Mouse (Mus musculus) cerebellum, adult 9-11 months (tissue): ENCODE data around the gene Spata5.
"Not testable (repeated sequence)": the region's sequence is repeated elsewhere in the genome, so short reads cannot be mapped to it uniquely, and the experiment has no call there.

Experiments used
- DNase-seq: peaks from one replicate; pipeline ENCODE4 v3.0.0; 2022

Gene Spata5

DNA sequence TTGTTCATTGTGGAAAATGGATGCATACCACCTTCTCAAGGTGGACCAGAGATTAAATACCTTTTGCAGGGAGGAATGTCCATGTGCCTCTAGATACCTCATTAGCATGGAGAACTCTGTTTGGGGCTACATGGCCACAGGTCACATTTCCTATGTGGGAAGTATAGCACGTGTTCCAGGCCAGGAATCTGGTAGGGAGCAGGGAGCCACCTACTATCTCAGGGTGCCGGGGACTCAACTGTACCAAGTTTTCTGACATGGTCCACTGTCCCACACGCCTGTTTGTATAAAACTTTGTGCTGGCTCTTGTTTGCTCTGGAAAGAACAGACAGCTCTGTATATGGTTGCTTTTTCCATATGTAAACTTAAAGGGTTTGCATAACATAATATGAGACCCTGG lies 158.0 kb downstream of the Spata5 start:
- DNase-seq, result no peak

DNA sequence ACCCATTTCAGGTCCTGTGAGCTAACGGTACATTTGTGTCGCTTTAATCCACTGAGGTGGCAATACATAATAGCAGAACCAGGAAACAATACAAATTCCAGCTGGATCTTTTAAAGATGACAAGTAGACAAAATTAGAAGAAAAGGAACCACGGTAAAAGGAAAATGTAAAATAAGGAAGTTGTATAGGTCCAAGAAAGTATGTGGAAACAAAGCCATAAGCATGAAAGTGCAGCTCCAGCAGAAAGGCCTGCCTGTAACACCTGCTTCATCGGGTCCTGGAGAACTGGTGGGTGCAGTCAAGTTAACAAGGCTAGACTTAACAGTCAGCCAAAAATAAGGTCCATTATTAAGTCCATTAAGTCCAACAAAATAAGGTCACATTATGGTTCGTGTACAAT lies 164.9 kb downstream of the Spata5 start:
- no peak for DNase-seq

DNA sequence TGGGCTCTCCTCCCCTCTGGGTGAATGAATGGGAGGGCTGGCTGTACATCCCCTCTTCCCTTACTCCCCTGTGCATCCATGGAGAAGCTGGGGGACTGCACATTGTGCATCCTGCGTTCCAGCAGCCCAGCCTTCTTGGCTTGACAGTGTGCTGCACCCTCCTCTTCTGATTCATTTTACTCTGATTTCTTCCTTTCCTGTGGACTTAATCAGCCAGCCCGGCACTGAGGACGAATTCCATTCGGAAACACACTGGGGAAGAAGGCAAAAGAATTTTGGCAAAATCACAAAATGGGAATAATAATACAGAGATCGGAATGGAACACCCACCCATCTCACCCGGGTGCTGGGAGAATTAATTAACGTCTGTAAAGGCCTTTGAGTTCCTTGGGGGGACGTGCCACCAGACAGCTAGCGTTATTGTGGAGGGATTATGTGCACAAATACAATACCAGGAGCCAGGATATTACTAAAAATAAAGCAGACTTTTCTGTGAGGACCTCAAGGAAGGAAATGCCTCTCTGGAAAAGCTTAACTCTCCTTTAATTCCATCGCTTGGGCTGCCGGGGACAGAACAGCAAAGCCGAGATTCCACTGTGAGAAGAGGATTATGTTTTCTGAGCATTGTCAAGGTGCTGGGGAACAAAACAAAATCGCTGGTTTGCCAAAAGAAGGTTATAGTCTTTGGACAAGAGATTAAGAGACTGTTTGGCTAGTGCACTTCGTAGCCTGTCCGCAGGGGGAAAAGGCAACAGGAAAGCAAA lies 166.5 kb downstream of the Spata5 start:
- DNase-seq, result no peak

DNA sequence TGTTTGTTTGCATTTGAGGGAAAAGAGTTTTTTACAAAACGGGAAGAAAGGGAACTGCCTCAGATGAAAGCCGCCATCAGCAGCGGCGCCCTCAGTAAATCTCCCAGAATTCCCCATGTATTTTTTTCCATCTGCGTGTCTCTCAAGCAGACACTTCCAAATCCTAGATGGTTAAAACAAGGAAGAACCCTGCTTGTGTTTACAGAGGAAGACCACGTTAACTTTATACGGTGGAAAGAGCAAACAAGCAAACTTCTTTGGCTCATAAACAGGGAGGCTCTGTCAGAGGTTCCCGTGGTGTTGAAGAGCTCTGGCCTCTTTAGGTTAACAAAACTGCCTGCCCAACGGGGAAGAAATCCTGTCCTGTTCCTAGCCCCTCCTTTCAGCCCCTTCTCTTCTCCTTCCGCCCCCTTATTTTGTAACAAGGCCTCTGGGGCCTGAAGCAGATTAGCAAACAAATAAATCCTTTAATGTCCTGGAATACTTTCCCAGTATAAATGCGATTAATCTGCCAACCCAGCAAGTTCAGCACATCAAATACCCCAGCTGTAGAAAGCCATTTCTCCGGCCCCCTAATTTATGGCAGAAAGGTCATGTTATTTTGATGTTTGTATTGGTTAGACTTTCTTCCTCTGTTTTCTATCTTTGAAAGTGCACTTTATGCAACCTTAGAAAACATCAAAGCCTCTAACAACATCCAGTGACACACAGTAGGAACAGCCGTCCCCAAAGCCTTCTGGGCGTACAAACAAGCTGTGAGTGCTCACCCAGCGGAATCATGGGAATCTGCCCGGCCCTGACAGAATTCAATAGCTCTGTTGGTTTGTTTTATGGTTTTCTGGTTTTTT lies 167.3 kb downstream of the Spata5 start:
- no peak for DNase-seq

DNA sequence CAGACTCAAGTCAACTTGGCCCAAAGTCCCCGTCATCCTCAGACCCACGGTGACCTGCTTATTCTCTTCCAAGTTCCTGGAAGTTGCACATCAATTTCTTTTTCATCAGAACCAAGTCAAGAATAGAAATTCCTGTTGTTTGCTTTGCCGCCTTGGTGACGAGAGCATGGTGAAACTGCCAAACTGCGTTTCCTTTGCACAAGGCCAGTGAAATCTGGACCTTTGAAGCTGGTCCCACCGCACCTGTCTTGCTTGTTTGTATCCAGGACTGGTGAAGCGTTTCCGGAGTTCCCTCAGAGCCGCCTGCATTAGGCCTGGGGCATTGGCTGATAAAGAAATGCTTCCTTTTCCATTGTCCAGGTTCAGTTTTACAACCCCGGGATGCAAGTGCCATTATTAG lies 176.0 kb downstream of the Spata5 start:
- DNase-seq, result no peak

DNA sequence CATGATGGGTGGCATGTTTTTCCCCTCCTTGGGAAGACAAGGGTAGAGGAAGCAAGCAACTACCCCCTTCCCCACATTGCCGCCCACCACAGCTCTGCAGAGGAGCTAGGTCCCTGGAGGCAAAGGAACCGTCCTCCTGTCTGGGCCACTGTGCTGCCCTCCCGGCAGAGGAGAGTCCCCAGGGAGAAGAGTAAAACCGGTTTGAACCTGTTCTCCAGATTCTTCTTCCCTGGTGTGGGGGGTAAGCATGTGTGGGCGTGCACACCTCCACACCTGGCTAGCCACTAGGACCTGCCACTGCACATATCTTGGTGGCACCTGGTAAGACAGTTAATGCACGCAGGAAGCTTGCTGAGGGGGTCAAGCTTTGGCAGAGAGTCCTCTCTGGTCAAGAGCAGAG lies 176.8 kb downstream of the Spata5 start:
- DNase-seq, result no peak

DNA sequence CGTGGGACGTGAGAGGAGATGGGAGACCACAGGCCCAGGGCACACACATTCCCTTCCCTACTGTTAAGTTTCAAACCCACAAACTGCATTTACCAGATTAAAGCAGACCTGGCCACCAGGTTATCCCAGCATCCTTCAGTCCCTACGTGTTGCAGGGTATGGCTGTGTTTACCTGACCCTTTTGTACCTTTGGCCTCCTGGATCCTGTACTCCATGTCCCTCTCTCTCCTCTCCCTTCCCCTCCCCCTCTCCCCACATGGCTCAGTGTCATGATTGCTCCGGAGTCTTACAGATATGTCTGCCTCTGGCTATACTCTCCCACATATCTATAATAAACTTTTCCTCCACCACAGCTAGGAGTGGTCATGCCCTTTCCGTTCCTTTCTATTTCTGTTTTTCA lies 177.5 kb downstream of the Spata5 start:
- no peak for DNase-seq

DNA sequence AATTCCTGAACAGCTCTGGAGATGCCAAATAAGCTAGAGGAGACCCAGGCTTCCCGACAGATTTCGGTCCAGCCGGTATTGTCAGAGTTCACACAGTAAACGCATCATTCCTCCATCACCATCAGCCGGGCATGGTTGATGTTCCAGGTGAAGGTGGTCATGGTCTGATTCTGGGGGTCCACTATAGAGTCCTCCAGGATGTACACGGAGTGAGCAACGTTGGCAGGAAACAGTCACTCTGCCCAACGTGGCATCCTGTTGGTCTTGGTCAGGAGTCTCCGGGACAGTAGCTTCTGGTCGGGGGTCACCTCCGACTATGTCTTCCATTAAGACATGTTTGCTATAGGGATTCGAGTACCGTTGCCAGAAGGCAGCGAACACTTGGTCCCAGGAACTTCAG lies 179.9 kb downstream of the Spata5 start:
- DNase-seq, result not testable (repeated sequence)

DNA sequence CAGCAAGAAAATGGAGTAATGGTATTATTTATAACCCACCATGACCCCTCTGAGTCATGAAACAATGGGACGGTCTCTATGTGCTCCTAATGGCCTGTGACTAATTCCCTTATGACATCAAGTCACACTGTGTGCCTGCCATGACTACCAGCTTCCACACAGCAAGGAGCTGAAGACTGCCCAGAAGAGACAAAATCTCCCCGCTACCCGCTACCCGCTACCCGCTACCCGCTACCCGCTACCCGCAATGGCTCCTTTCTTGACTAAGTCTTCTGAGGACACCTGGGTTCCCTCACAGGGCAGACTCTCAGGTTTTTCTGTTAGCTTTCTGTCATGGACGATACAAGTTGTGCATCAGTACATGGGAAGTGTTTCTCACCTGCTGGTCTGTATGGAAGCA lies 182.7 kb downstream of the Spata5 start:
- DNase-seq, result no peak

DNA sequence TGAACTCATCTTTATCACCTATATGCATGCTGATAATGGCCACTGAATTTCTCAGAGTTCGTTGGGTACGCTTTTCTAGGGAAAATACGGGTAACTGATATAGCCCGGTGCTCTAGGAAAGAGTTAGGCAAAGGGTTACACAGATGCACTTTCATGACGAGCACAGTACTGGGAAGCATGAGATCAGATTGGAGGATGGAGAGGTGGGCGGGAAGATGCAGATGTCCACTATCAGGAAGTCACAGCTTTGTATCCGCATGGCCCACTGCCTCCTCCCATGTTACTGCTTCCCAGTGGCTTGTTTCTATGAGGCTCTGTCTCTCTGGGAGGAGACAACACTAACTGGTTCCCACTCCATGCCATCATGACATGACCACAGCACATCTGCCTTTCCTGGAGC lies 183.2 kb downstream of the Spata5 start:
- DNase-seq, result no peak

DNA sequence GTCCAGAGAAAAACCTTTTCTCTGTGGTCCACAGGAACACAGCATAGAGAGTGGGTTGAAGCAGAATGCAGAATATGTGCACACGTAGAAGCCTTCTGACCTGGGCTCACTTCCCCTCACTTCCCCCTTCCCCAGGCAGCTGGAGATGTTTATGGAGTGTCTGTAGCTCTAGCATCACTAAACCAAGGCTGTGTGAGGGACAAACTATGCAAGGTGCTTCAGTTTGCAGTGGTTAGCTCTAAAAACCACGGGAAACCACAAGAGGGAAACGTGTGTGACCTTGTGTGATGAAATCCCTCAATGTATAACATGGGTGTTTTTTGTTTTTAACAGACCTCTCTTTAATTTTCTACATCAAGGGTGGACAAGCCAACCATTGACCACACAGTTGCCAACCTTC lies 183.8 kb downstream of the Spata5 start:
- DNase-seq, result no peak

DNA sequence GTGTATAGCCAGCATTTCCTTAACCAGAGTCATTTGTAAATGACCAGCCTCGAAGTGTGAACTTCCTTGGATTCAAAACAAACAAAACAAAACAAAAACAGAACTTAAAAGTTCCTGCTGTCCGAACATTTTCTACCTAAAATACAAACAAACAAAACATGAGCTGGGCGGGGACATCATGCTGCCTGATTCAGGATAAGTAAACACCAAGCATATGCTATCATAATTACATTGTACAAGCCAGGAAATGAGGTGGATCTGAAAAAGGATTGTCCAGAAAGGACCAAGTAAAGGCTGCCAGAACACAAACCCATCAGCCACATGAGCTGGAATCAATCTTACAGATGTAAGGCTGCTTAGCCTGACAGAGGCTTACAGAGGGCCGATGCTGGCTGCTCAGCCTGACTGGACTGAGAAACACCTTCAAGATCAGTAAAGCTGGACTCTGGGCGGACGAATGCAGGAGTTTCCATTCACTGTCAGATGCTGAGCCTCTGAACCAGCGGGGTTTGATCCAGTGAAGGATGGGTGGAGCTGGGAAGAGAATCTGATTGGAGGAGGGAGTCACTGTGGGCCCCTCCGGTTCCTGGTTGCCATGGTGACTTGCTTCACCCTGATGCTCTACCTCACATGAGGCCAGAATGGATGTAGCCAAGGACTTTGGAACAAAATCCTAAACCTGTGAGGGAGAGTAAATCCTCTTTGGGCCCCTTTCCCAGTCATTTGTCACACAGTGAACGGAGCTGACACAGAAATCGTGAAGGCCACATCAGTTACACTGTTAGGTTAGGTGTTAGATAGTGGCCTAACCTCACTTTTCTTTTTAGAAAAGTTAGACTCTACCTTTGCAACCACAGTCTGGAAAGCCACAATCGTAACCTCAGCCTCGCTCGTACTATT lies 185.5 kb downstream of the Spata5 start:
- DNase-seq, result peak; percentile 64

DNA sequence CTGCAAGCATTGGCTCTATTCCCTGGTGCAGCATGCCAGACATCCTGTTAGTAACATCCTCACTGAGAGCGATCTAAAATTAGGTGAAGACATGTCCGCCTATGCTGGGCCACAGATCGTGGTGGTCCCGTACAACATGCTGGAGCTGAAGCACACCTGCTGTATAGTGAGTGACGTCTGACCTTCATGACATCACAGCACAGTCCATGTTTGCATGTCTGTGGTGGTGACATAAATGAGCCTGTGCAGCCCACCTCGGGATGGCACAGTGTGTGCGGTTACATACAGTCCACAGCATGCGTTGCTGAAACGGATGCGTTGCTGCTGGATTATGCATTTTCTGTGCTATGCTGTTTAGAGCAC lies 186.2 kb downstream of the Spata5 start:
- peak; percentile 37 for DNase-seq

DNA sequence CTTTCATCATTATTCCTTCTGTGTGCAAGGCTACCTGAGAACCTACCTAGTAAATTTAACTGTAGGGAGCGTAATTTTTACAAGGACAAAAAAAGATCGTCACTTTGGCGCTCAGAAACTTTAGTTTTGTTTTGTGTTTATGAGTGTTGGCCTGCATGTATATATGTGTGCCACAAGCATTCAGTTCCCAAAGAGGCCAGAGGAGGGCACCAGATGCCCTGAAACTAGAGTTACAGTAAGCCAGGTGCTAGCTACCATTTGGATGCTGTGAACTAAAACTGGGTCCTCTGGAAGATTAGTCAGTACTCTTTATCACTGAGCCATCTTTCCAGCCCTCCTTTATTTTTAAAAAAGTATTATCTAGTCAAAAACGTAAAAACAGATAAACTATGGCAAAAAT lies 189.2 kb downstream of the Spata5 start:
- no peak for DNase-seq

DNA sequence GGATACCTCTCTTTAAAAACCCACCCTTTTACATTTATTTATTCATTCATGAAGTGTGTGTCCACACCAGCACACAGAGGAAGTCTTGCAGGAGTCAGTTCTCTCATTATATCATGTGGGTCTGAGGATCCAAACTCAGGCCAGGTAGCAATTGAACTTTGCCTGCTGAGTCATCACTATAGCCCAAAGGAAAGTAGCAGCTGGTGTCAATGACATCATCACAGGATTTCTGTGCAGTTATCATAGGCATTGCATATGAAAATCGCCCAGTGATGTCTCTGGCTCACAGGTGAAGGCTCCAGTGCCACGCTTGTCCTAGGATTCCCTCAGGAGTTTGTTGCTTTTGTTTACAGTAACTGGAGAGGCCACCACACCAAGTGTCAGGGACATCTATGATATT lies 191.0 kb downstream of the Spata5 start:
- no peak for DNase-seq

DNA sequence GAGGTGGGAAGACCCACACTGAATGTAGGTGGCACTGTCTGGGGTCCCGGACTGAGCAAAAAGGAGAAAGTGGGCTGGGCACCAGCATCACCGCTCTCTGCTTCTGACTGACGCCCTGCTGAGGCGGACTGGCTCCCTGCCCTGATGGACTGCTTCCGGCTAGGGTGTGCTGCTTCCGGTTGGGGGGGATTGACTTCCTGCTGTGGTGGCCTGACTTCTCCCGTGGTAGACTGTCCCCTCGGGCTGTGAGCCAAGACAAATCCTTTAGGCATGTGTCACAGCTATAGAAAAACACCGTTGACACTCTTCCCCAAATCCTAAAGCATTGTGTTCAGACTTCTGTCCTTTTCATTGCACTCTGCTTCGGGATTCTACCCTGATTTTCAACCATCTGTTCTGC lies 194.0 kb downstream of the Spata5 start:
- no peak for DNase-seq

DNA sequence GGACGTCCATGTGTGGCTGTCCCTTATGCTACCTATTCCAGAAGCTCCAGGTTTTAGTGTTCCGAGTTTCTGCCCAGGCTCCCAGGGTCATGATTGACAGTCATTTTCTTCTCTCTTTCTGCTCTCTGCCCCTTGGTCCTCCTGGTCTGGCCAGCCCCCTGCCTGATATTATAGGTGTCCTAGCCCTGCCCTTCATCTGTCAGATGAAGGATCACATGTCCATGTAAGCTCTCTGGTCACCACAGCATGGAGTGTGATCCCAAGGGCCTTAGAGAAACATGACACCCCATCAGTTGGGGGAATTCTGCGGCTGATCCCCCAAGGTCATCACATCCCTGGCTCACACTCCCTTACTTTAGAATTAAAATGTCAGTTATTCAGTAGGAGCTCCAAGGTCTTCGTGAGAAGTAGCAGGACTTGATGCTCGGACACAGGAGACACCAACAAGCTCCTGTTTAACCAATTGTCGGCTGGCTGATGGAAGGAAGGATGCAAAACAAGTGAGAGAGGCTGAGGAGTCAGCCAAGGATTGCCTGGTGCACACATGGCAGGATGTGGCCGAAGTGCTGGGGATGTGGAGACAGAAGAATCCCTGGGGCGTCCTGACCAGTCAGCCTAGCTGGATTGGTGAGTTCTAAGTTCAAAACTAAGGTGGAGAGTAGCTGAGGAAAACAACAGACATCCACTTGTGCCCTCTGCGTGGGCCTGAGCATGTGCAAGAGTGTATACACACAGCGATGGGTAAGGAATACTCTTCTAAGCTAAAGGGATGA lies 195.4 kb downstream of the Spata5 start:
- DNase-seq, result no peak

DNA sequence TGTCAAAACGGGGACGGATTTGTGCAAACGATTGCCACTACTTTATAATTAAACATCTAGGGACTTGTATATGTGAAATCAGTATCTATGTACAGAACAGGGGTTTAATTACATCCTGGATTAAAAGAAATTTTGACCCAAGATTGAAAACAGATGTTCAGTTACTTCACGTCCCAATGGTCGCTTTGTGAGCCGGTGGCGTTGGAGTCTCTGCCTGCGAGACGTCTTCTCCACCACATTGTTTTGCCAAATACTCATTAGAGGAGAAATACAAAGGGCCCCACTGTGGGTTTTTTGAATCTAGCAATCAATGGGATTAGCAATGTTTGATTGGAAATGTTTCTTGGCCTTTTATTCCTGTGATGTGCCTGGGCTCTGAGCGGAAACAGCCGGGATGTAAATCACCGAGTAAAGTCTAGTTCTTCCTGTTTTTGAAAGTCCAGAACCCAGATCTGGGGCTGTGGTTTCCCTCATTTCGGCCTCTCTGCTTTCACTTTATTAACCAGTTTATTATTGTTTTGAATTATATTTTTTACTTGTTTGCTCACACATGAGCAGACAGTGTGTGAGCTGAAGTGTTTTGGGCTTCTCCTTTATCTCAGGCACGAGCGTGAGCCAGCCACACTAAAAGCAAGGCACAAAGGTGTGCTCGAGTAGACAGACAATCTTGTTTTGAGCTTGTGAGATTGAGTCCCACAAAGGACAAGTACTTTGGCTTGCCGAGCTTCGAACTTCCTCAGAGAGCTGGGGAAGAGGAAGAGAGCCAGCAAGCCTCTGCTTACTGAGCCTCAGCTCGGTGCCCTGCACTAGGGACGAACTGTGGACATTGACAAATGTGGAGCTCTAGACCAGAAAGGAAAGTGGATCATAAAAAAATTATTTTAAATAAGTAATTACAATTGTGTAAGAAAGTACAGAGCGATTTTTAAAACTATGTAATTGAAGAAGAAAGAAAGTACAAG lies 197.2 kb downstream of the Spata5 start:
- no peak for DNase-seq
